Mouse (Mus musculus): ENCODE data around the gene Grip2. TPM values are rescaled to one million over a fixed set of nuclear protein-coding genes. Genes with fewer than 3 reads are reported as not detected.

Grip2 gene
- 0.76 and 1.4 TPM in 2 replicates for polyA plus RNA-seq (2015; fragmentation: Nextera tagmentation; extraction: Ambion mirVana)

GRCm38 (mm10) chr6:91827016-91827570, at the start of gene Grip2:
Grip2 (minus strand) TSS chr6:91827250.

Other genes with a start within 250 kb of the Grip2 start
- gene Slc6a6, start 143.2 kb downstream of the Grip2 start, polyA plus RNA-seq (2015; fragmentation: Nextera tagmentation; extraction: Ambion mirVana): 148 and 200 TPM in 2 replicates
- 43.0 and 48.3 TPM in 2 replicates for gene Ccdc174, start 50.8 kb upstream of the Grip2 start, polyA plus RNA-seq (2015; fragmentation: Nextera tagmentation; extraction: Ambion mirVana)
- gene 4930590J08Rik, start 75.6 kb upstream of the Grip2 start, polyA plus RNA-seq (2015; fragmentation: Nextera tagmentation; extraction: Ambion mirVana): 0.08 and 0.22 TPM in 2 replicates
- gene Fgd5, start 151.6 kb upstream of the Grip2 start, polyA plus RNA-seq (2015; fragmentation: Nextera tagmentation; extraction: Ambion mirVana): 7.3 and 7.9 TPM in 2 replicates